Mouse (Mus musculus): ENCODE results near the gene Gm9833.

DNA sequence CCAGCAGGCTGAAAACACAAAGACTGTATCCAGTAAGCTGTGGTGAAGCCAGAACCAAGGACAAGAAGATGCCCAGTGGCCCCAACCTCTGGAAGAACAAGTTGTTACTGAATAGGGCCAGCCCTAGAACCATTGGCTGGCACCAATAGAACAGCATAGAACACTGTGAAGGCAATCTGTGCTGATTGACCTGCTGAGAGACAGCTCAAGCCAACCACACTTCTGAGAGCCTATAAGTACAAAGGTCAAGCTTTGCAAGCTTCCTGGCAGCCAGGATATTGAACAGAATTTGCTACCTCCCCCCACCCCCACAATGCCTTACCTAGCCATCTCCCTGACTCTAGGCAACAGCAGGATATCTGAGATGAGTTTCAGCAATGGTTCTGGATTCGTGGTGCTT lies 35.7 kb downstream of the Gm9833 start:
- TF ChIP-seq POLR2A (IDR thresholded peaks at IDR 0.05; ENCODE audit: low read depth, low read length), result no peak
- no peak for TF ChIP-seq CTCF (conservative IDR thresholded peaks at IDR 0.05; ENCODE audit: insufficient read depth, insufficient read length, low read depth, low read length)

Data from kidney, adult 2 months (tissue).